Comparison of ENCODE assay signal across 16 mouse cellular contexts in the genomic region with DNA sequence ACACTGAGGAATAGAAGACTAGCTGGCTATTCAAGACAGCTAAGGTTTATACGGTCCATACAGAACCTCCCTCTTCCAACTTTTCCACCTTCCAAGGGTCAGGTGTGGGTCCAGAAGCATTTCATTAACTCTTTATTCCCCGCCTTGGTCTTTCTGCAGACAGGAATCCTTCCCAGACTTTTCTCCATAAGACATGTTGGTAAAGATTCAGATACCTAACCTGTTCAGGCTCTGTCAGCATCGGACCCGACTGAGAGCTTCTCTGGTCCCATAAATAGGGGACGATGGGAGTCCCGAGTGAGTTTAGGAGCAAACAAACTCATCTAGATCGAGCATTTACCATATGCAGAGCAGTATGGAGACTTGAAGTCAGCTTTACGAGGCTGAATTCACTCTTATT.
"Had no signal": no experiment of that assay in that cellular context is flagged by ENCODE, and none has a peak within 500 bp of the region (broad histone marks: within the 10 kb centered on the region; RNA-seq: fewer than 3 reads in every experiment).

No protein-coding gene starts in this region.

- H3K4me1 ChIP-seq: neural tube, embryonic 13.5 days; neural tube, embryonic 15.5 days; stomach, embryonic 15.5 days had no signal

- H3K27me3 ChIP-seq: neural tube, embryonic 13.5 days; neural tube, embryonic 15.5 days; stomach, embryonic 15.5 days had no signal

- DNase-seq: retina, postnatal 1 day; right cerebral cortex, adult 18-20 months; right cerebral cortex, postnatal 14 days; right cerebral cortex, postnatal 25 days; right cerebral cortex, postnatal 4 days; spleen, adult 18-20 months; thymus, adult 18-20 months; thymus, adult 2 months; thymus, postnatal 14 days; thymus, postnatal 25 days; thymus, postnatal 36 days; thymus, postnatal 4 days had no signal

- H3K9ac ChIP-seq: neural tube, embryonic 13.5 days; neural tube, embryonic 15.5 days; stomach, embryonic 15.5 days had no signal

- H3K4me3 ChIP-seq: neural tube, embryonic 13.5 days; neural tube, embryonic 15.5 days; stomach, embryonic 15.5 days had no signal

- H3K36me3 ChIP-seq: neural tube, embryonic 13.5 days; neural tube, embryonic 15.5 days; stomach, embryonic 15.5 days had no signal

- H3K9me3 ChIP-seq: neural tube, embryonic 13.5 days; neural tube, embryonic 15.5 days; stomach, embryonic 15.5 days had no signal

- H3K27ac ChIP-seq: neural tube, embryonic 13.5 days; neural tube, embryonic 15.5 days; stomach, embryonic 15.5 days; stomach, postnatal 0 days had no signal

- H3K4me2 ChIP-seq: neural tube, embryonic 13.5 days; neural tube, embryonic 15.5 days; stomach, embryonic 15.5 days had no signal
